Mouse (Mus musculus) liver, embryonic 16.5 days (tissue): ENCODE data around the gene Lrrc25. TPM values are rescaled to one million over a fixed set of nuclear protein-coding genes. Genes with fewer than 3 reads are reported as not detected.

ENCODE experiments used
- ATAC-seq: fragments of 200-750 bp; cut with Nextera tagmentation; 2 replicates; pipeline ENCODE4 v1.8.0; 2017; ENCODE audit warnings: low read depth, mild to moderate bottlenecking, moderate number of reproducible peaks, moderate library complexity
- H3K27ac ChIP-seq: fragments of 300-500 bp; sonication (generic); 2 replicates; pipeline ENCODE4 v1.5.1; 2014; ENCODE audit warnings: mild to moderate bottlenecking, low read length
- H3K27me3 ChIP-seq: fragments of 300-500 bp; sonication (generic); 2 replicates; pipeline ENCODE4 v1.6.1; 2014; ENCODE audit warnings: low read depth, low read length, mixed read lengths; ENCODE audit not compliant: control insufficient read depth, insufficient read depth
- H3K36me3 ChIP-seq: fragments of 300-500 bp; sonication (generic); 2 replicates; pipeline ENCODE4 v1.6.1; 2014; ENCODE audit warnings: mild to moderate bottlenecking; ENCODE audit not compliant: control insufficient read depth, insufficient read depth
- H3K4me1 ChIP-seq: fragments of 300-500 bp; sonication (generic); 2 replicates; pipeline ENCODE4 v1.6.1; 2014; ENCODE audit warnings: low read depth, low read length, mixed read lengths; ENCODE audit not compliant: control insufficient read depth
- H3K4me2 ChIP-seq: fragments of 300-500 bp; sonication (generic); 2 replicates; pipeline ENCODE4 v1.6.1; 2014; ENCODE audit warnings: low read depth, low read length, mixed read lengths
- H3K4me3 ChIP-seq: fragments of 300-500 bp; sonication (generic); 2 replicates; pipeline ENCODE4 v1.5.1; 2014; ENCODE audit warnings: low read depth, mild to moderate bottlenecking, low read length
- H3K9ac ChIP-seq: fragments of 300-500 bp; sonication (generic); 2 replicates; pipeline ENCODE4 v1.6.1; 2014; ENCODE audit warnings: low read depth, low read length
- H3K9me3 ChIP-seq: fragments of 300-500 bp; sonication (generic); replicated peaks from 2 replicates; pipeline ENCODE4 v1.6.1; 2016; ENCODE audit warnings: low read length; ENCODE audit not compliant: control insufficient read depth
- WGBS: fragments of 180-500 bp; shearing (Covaris S2); extraction: QIAGEN DNeasy Blood & Tissue Kit; methylation state at CpG from one replicate; pipeline ENCODE4 v1.1.7; 2014; ENCODE audit not compliant: insufficient replicate concordance; 5-methylcytosine and 5-hydroxymethylcytosine counted together
- polyA plus RNA-seq: library from polyadenylated mRNA; unstranded; fragments of >200 nt; fragmentation: Nextera tagmentation; extraction: Ambion mirVana; gene quantifications from 2 replicates; pipeline ENCODE4 v1.2.1, GENCODE M21; 2015

Gene Lrrc25
- polyA plus RNA-seq, 1 experiment from 2014 or later = 7.5 TPM

GRCm38 (mm10) chr8:70657739-70658138 lies 41.8 kb downstream of the Lrrc25 start:
- no peak overlapping the region for H3K27ac ChIP-seq
- 74% methylated on average over 2 of the region's 2 CpGs for WGBS

GRCm38 (mm10) chr8:70658897-70659603 lies 43.1 kb downstream of the Lrrc25 start:
- WGBS = 1% methylated on average over 31 of the region's 31 CpGs

More at GRCm38 (mm10) chr8:70657739-70658138, 41.8 kb downstream of the Lrrc25 start:
- peak overlapping the region; percentile 93; the same call in 1 of the 2 replicates for H3K4me2 ChIP-seq
- no peaks in the 10 kb centered on the region for H3K9me3 ChIP-seq
- peaks cover 36% of the 10 kb centered on the region for H3K4me1 ChIP-seq
- 0 out of 2 replicates have a peak, but pooled peaks cover 2% of the 10 kb centered on the region for H3K36me3 ChIP-seq
- no peak overlapping the region for H3K9ac ChIP-seq
- no peak overlapping the region for H3K4me3 ChIP-seq
- ATAC-seq = no peak
- H3K27me3 ChIP-seq = no peaks in the 10 kb centered on the region

GRCm38 (mm10) chr8:70659604-70660272 lies 43.8 kb downstream of the Lrrc25 start:
- Histone ChIP-seq H3K4me3 (peak overlapping the region; percentile 84), H3K27me3 (no peaks in the 10 kb centered on the region), H3K4me2 (peak overlapping the region; percentile 93), H3K4me1 (peaks cover 33% of the 10 kb centered on the region), H3K36me3 (0 out of 2 replicates have a peak, but pooled peaks cover 2% of the 10 kb centered on the region), H3K9me3 (no peaks in the 10 kb centered on the region), H3K27ac (peak overlapping the region; percentile 84), H3K9ac (peak overlapping the region; percentile 89)
- peak; percentile 94 for ATAC-seq
- under 1% methylated on average over 44 of the region's 44 CpGs for WGBS

More at GRCm38 (mm10) chr8:70658897-70659603, 43.1 kb downstream of the Lrrc25 start:
- Histone ChIP-seq H3K27me3 (no peaks in the 10 kb centered on the region), H3K9me3 (no peaks in the 10 kb centered on the region), H3K9ac (peak overlapping the region; percentile 89), H3K4me2 (peak overlapping the region; percentile 93), H3K27ac (peak overlapping the region; percentile 84), H3K36me3 (0 out of 2 replicates have a peak, but pooled peaks cover 2% of the 10 kb centered on the region), H3K4me3 (peak overlapping the region; percentile 84), H3K4me1 (peaks cover 33% of the 10 kb centered on the region)
- ATAC-seq = peak; percentile 66

- Histone ChIP-seq H3K36me3 (0 out of 2 replicates have a peak, but pooled peaks cover 2% of the 10 kb centered on the region), H3K9ac (peak within 1 kb of the TSS; percentile 89), H3K4me2 (peak within 1 kb of the TSS; percentile 93), H3K27me3 (no peaks in the 10 kb centered on the region), H3K4me3 (peak within 1 kb of the TSS; percentile 84), H3K4me1 (peaks cover 35% of the 10 kb centered on the region), H3K9me3 (no peaks in the 10 kb centered on the region), H3K27ac (peak within 1 kb of the TSS; percentile 84)
- 5% methylated on average over 14 of the region's 14 CpGs for WGBS
- peak; percentile 40 for ATAC-seq
These were observed 44.3 kb downstream of the Lrrc25 start, which contains the start of gene Pgpep1 for GRCm38 (mm10) chr8:70660273-70660725. TSS of gene Pgpep1 (minus strand) at chr8:70660388.

GRCm38 (mm10) chr8:70663691-70664090 lies 47.7 kb downstream of the Lrrc25 start:
- no peak for ATAC-seq
- Histone ChIP-seq H3K27me3 (no peaks in the 10 kb centered on the region), H3K4me3 (no peak overlapping the region), H3K4me2 (no peak overlapping the region), H3K27ac (no peak overlapping the region), H3K36me3 (no peaks in the 10 kb centered on the region), H3K9me3 (no peaks in the 10 kb centered on the region; the same call in 1 of the 2 replicates), H3K9ac (no peak overlapping the region), H3K4me1 (peaks cover 32% of the 10 kb centered on the region)
- WGBS = 53% methylated on average over 4 of the region's 4 CpGs

GRCm38 (mm10) chr8:70664631-70665030 lies 48.7 kb downstream of the Lrrc25 start:
- ATAC-seq = no peak
- H3K27me3 ChIP-seq = no peaks in the 10 kb centered on the region
- no peaks in the 10 kb centered on the region for H3K36me3 ChIP-seq
- no peak overlapping the region for H3K4me2 ChIP-seq
- H3K9ac ChIP-seq = no peak overlapping the region
- peaks cover 26% of the 10 kb centered on the region for H3K4me1 ChIP-seq
- no peak overlapping the region for H3K4me3 ChIP-seq
- WGBS = 60% methylated on average over 3 of the region's 3 CpGs
- H3K27ac ChIP-seq = no peak overlapping the region
- no peaks in the 10 kb centered on the region; the same call in 1 of the 2 replicates for H3K9me3 ChIP-seq

- H3K27ac ChIP-seq = peak overlapping the region; percentile 29; the same call in 1 of the 2 replicates
- H3K36me3 ChIP-seq = no peaks in the 10 kb centered on the region
- WGBS = 56% methylated on average over 2 of the region's 2 CpGs
- H3K9ac ChIP-seq = no peak overlapping the region
- ATAC-seq = peak; percentile 85
- H3K4me1 ChIP-seq = peaks cover 16% of the 10 kb centered on the region
- no peaks in the 10 kb centered on the region; the same call in 1 of the 2 replicates for H3K9me3 ChIP-seq
- no peaks in the 10 kb centered on the region for H3K27me3 ChIP-seq
- no peak overlapping the region for H3K4me2 ChIP-seq
- no peak overlapping the region for H3K4me3 ChIP-seq
These were observed 49.6 kb downstream of the Lrrc25 start for GRCm38 (mm10) chr8:70665599-70665998.

- peaks cover 11% of the 10 kb centered on the region for H3K4me1 ChIP-seq
- 66% methylated on average over 5 of the region's 5 CpGs for WGBS
These were observed 51.1 kb downstream of the Lrrc25 start for GRCm38 (mm10) chr8:70667071-70667470.

More at GRCm38 (mm10) chr8:70667071-70667470, 51.1 kb downstream of the Lrrc25 start:
- Histone ChIP-seq H3K27me3 (no peaks in the 10 kb centered on the region), H3K36me3 (no peaks in the 10 kb centered on the region), H3K27ac (no peak overlapping the region), H3K4me3 (no peak overlapping the region), H3K9ac (no peak overlapping the region), H3K9me3 (no peaks in the 10 kb centered on the region; the same call in 1 of the 2 replicates), H3K4me2 (no peak overlapping the region)
- ATAC-seq = peak; percentile 39; the same call in 1 of the 2 replicates
